Mouse (Mus musculus) heart, postnatal 14 days (tissue): ENCODE measurements around the gene Usp2. TPM values are rescaled to one million over a fixed set of nuclear protein-coding genes. Genes with fewer than 3 reads are reported as not detected.

Source experiments
- DNase-seq, 2 experiments: peaks; one replicate each; pipeline ENCODE4 v3.0.0; 2021 to 2022
- intact Hi-C: fragments of 180-260 bp; cut with DNase I; formaldehyde crosslinking; loops from one replicate; pipeline ENCODE4 v1.15.1; 2025
- long read RNA-seq, 2 experiments: library from polyadenylated mRNA; stranded (forward); transcript quantifications; one replicate each; pipeline ENCODE4 v2.0.0; 2021
- total RNA-seq, 2 experiments: library from RNA; stranded (reverse); gene quantifications; 2 replicates each; pipeline ENCODE4 v1.2.3; 2021

Usp2 gene
- total RNA-seq, result 100 to 1,000 TPM; 149 to 157 TPM
- long read RNA-seq, experiment 1, transcript Usp2-203 (13 exons, 2,122 nt), result minor isoform, 10 of 139 reads
- long read RNA-seq, experiment 1, transcript Usp2-202 (12 exons, 2,057 nt), result major isoform, 77 of 139 reads
- long read RNA-seq, experiment 1, partial matches to known transcripts, result 38 of 139 reads
- long read RNA-seq, experiment 1, other reads (novel, unspliced or antisense), result 9 of 139 reads
- long read RNA-seq, experiment 2, transcript Usp2-202 (12 exons, 2,057 nt), result major isoform, 69 of 121 reads
- long read RNA-seq, experiment 2, transcript Usp2-203 (13 exons, 2,122 nt), result minor isoform, 11 of 121 reads
- long read RNA-seq, experiment 2, partial matches to known transcripts, result 9 of 121 reads
- long read RNA-seq, experiment 2, other reads (novel, unspliced or antisense), result 28 of 121 reads

- intact Hi-C loops, result loop anchor here (5.0 kb wide), 1 partner anchor 40 kb away; the partner anchor contains the start of gene C1qtnf5
- DNase-seq, result peak; percentile 100
These were observed at the start of gene Usp2 for GRCm38 (mm10) chr9:44066785-44067225. TSS of gene Usp2 (plus strand) at chr9:44067021.

- no peak for DNase-seq
- intact Hi-C loops, result no loop called here
These were observed 49.0 kb upstream of the Usp2 start for GRCm38 (mm10) chr9:44017846-44018245.

- DNase-seq, result no peak
- intact Hi-C loops, result no loop called here
These were observed 46.8 kb upstream of the Usp2 start for GRCm38 (mm10) chr9:44020001-44020400.

- intact Hi-C loops, result no loop called here
These were observed 44.5 kb upstream of the Usp2 start for GRCm38 (mm10) chr9:44022100-44022847.

GRCm38 (mm10) chr9:44024096-44024495 is 42.7 kb upstream of the Usp2 start:
- intact Hi-C loops, result no loop called here
- no peak for DNase-seq

More at GRCm38 (mm10) chr9:44022100-44022847, 44.5 kb upstream of the Usp2 start:
- DNase-seq, result no peak

- DNase-seq, result no peak
- intact Hi-C loops, result no loop called here
These were observed 37.1 kb upstream of the Usp2 start for GRCm38 (mm10) chr9:44029580-44030236.

- DNase-seq, result no peak
- intact Hi-C loops, result no loop called here
These were observed 36.2 kb upstream of the Usp2 start for GRCm38 (mm10) chr9:44030646-44031045.

- intact Hi-C loops, result no loop called here
- DNase-seq, result no peak
These were observed 35.7 kb upstream of the Usp2 start for GRCm38 (mm10) chr9:44031079-44031478.

GRCm38 (mm10) chr9:44031946-44032345 is 34.9 kb upstream of the Usp2 start:
- intact Hi-C loops, result no loop called here

GRCm38 (mm10) chr9:44033317-44033716 is 33.5 kb upstream of the Usp2 start:
- intact Hi-C loops, result no loop called here
- no peak for DNase-seq

More at GRCm38 (mm10) chr9:44031946-44032345, 34.9 kb upstream of the Usp2 start:
- DNase-seq, result no peak

- intact Hi-C loops, result no loop called here
These were observed 32.7 kb upstream of the Usp2 start for GRCm38 (mm10) chr9:44033957-44034727.

GRCm38 (mm10) chr9:44037106-44037505 is 29.7 kb upstream of the Usp2 start:
- DNase-seq, result no peak
- intact Hi-C loops, result no loop called here

More at GRCm38 (mm10) chr9:44033957-44034727, 32.7 kb upstream of the Usp2 start:
- no peak for DNase-seq

- intact Hi-C loops, result no loop called here
- DNase-seq, result no peak
These were observed 25.1 kb upstream of the Usp2 start for GRCm38 (mm10) chr9:44041511-44042395.

GRCm38 (mm10) chr9:44042396-44042680 is 24.5 kb upstream of the Usp2 start:
- DNase-seq, result no peak
- intact Hi-C loops, result no loop called here

- DNase-seq, result peak; percentile 49 to 55
These were observed 23.7 kb upstream of the Usp2 start, which contains the start of gene Thy1 for GRCm38 (mm10) chr9:44042836-44043707. TSS of gene Thy1 (plus strand) at chr9:44043384.

GRCm38 (mm10) chr9:44043708-44044425 is 23.0 kb upstream of the Usp2 start:
- peak in 1 of 2 experiments; percentile 25 for DNase-seq
- intact Hi-C loops, result no loop called here

More at GRCm38 (mm10) chr9:44042836-44043707, 23.7 kb upstream of the Usp2 start, which contains the start of gene Thy1:
- intact Hi-C loops, result no loop called here

- no peak for DNase-seq
- intact Hi-C loops, result no loop called here
These were observed 22.2 kb upstream of the Usp2 start for GRCm38 (mm10) chr9:44044426-44045157.
